Mouse (Mus musculus) liver, embryonic 15.5 days (tissue): ENCODE data around the gene Bpifa6. TPM values are rescaled to one million over a fixed set of nuclear protein-coding genes. Genes with fewer than 3 reads are reported as not detected.
"Not testable (repeated sequence)": the region's sequence is repeated elsewhere in the genome, so short reads cannot be mapped to it uniquely, and the experiment has no call there.

ENCODE experiments used
- ATAC-seq: fragments of 200-750 bp; cut with Nextera tagmentation; 2 replicates; pipeline ENCODE4 v1.8.0; 2017; ENCODE audit warnings: moderate number of reproducible peaks, mild to moderate bottlenecking, moderate library complexity; ENCODE audit not compliant: insufficient read depth
- H3K27ac ChIP-seq: fragments of 300-500 bp; sonication (generic); replicated peaks from 2 replicates; pipeline ENCODE4 v1.5.1; 2015; ENCODE audit warnings: mild to moderate bottlenecking, inconsistent platforms
- H3K27me3 ChIP-seq: fragments of 300-500 bp; sonication (generic); 2 replicates; pipeline ENCODE4 v1.6.1; 2015; ENCODE audit warnings: mild to moderate bottlenecking, inconsistent platforms
- H3K36me3 ChIP-seq: fragments of 300-500 bp; sonication (generic); replicated peaks from 2 replicates; pipeline ENCODE4 v1.6.1; 2015; ENCODE audit warnings: moderate library complexity, mild to moderate bottlenecking, inconsistent platforms
- H3K4me1 ChIP-seq: fragments of 300-500 bp; sonication (generic); replicated peaks from 2 replicates; pipeline ENCODE4 v1.6.1; 2015; ENCODE audit warnings: inconsistent platforms
- H3K4me2 ChIP-seq: fragments of 300-500 bp; sonication (generic); 2 replicates; pipeline ENCODE4 v1.6.1; 2015; ENCODE audit warnings: moderate library complexity, mild to moderate bottlenecking, inconsistent platforms
- H3K4me3 ChIP-seq: fragments of 300-500 bp; sonication (generic); replicated peaks from 2 replicates; pipeline ENCODE4 v1.5.1; 2015; ENCODE audit warnings: mild to moderate bottlenecking, inconsistent platforms
- H3K9ac ChIP-seq: fragments of 300-500 bp; sonication (generic); 2 replicates; pipeline ENCODE4 v1.6.1; 2015; ENCODE audit warnings: moderate library complexity, mild to moderate bottlenecking, inconsistent platforms
- H3K9me3 ChIP-seq: fragments of 300-500 bp; sonication (generic); replicated peaks from 2 replicates; pipeline ENCODE4 v1.6.1; 2016; ENCODE audit warnings: inconsistent platforms
- WGBS: fragments of 180-500 bp; shearing (Covaris S2); methylation state at CpG from one replicate; pipeline ENCODE4 v1.1.7; 2015; ENCODE audit warnings: mixed read lengths; ENCODE audit not compliant: insufficient replicate concordance; 5-methylcytosine and 5-hydroxymethylcytosine counted together
- polyA plus RNA-seq: library from polyadenylated mRNA; unstranded; fragments of >200 nt; fragmentation: Nextera tagmentation; extraction: Ambion mirVana; gene quantifications from 2 replicates; pipeline ENCODE4 v1.2.1, GENCODE M21; 2015

Gene Bpifa6
- polyA plus RNA-seq, 1 experiment from 2014 or later, result not detected

- no peak overlapping the region for H3K9ac ChIP-seq
- no peaks in the 10 kb centered on the region for H3K9me3 ChIP-seq
- WGBS, result 67% methylated on average over 5 of the region's 5 CpGs
- no peaks in the 10 kb centered on the region for H3K27me3 ChIP-seq
- H3K4me1 ChIP-seq, result no peaks in the 10 kb centered on the region
- no peaks in the 10 kb centered on the region for H3K36me3 ChIP-seq
- H3K4me2 ChIP-seq, result no peak overlapping the region
- ATAC-seq, result no peak
- no peak overlapping the region for H3K27ac ChIP-seq
- no peak overlapping the region for H3K4me3 ChIP-seq
Measured at GRCm38 (mm10) chr2:153970221-153970620, 4.5 kb upstream of the Bpifa6 start.

DNA sequence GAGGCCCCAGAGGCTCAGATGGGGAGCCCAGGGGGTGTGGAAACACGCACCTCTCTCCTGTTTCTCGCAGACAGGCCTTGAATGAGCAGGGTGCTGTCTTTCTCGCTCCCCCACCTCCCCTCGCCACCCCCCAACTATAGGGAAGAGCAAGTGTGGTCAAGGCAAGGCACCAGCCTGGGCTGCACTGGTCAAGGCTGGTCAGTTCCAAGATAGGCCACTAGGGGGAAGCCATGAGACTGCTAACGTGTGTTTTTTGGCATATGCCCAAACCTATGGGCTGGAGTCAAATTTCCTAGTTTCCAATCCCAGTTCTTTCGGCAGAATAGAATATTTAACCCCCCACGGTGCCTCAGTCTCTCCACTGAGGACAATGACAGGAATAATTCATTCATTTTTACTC is 21.0 kb downstream of the Bpifa6 start:
- WGBS, result 3% methylated on average over 7 of the region's 7 CpGs
- Histone ChIP-seq H3K27ac (no peak overlapping the region), H3K9me3 (no peaks in the 10 kb centered on the region), H3K9ac (no peak overlapping the region), H3K4me2 (no peak overlapping the region), H3K4me3 (no peak overlapping the region), H3K27me3 (no peaks in the 10 kb centered on the region), H3K4me1 (no peaks in the 10 kb centered on the region), H3K36me3 (no peaks in the 10 kb centered on the region)
- ATAC-seq, result no peak

GRCm38 (mm10) chr2:154000501-154000900 is 25.8 kb downstream of the Bpifa6 start:
- H3K4me2 ChIP-seq, result no peak overlapping the region
- no peak for ATAC-seq
- no peaks in the 10 kb centered on the region for H3K9me3 ChIP-seq
- H3K27ac ChIP-seq, result no peak overlapping the region
- WGBS, result 46% methylated on average over 3 of the region's 3 CpGs
- no peaks in the 10 kb centered on the region for H3K27me3 ChIP-seq
- H3K4me3 ChIP-seq, result no peak overlapping the region
- no peak overlapping the region for H3K9ac ChIP-seq
- no peaks in the 10 kb centered on the region for H3K36me3 ChIP-seq
- H3K4me1 ChIP-seq, result no peaks in the 10 kb centered on the region

DNA sequence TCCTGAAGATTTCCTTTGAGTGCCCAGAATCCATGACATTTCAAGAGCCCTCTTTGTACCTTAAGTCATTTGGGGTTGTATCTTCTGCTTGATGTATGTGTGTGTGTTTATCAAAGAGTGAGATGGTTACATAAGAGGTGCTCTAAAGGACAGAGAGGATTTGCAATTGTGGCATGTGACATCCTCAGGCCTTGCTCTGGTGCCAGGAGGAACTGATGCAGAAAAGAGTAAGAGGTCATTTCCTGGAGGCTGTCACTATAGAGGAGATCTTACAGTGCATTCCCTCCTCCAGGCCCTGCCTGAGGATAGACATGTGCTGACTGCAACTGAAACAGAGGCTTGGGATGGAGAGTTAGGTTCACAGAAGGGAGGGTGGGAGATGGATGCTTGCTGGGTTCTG is 26.3 kb downstream of the Bpifa6 start:
- ATAC-seq, result no peak
- Histone ChIP-seq H3K4me3 (no peak overlapping the region), H3K27ac (no peak overlapping the region), H3K9me3 (no peaks in the 10 kb centered on the region), H3K9ac (no peak overlapping the region), H3K4me1 (no peaks in the 10 kb centered on the region), H3K27me3 (no peaks in the 10 kb centered on the region), H3K36me3 (no peaks in the 10 kb centered on the region), H3K4me2 (no peak overlapping the region)

- H3K4me3 ChIP-seq, result no peak overlapping the region
- ATAC-seq, result no peak
- no peak overlapping the region for H3K27ac ChIP-seq
- no peaks in the 10 kb centered on the region for H3K4me1 ChIP-seq
- H3K9me3 ChIP-seq, result no peaks in the 10 kb centered on the region
- H3K27me3 ChIP-seq, result no peaks in the 10 kb centered on the region
- H3K36me3 ChIP-seq, result no peaks in the 10 kb centered on the region
- no peak overlapping the region for H3K4me2 ChIP-seq
- no peak overlapping the region for H3K9ac ChIP-seq
- WGBS, result 70% methylated on average over 1 of the region's 1 CpGs
Measured at GRCm38 (mm10) chr2:154004456-154004855, 29.7 kb downstream of the Bpifa6 start.

GRCm38 (mm10) chr2:154005094-154005493 is 30.3 kb downstream of the Bpifa6 start:
- no peaks in the 10 kb centered on the region for H3K9me3 ChIP-seq
- no peaks in the 10 kb centered on the region for H3K27me3 ChIP-seq
- 51% methylated on average over 1 of the region's 1 CpGs for WGBS
- no peaks in the 10 kb centered on the region for H3K36me3 ChIP-seq
- H3K9ac ChIP-seq, result no peak overlapping the region
- H3K4me1 ChIP-seq, result no peaks in the 10 kb centered on the region
- no peak for ATAC-seq
- H3K4me3 ChIP-seq, result no peak overlapping the region
- no peak overlapping the region for H3K4me2 ChIP-seq
- H3K27ac ChIP-seq, result no peak overlapping the region

- H3K4me1 ChIP-seq, result no peaks in the 10 kb centered on the region
- WGBS, result 59% methylated on average over 4 of the region's 4 CpGs
- ATAC-seq, result no peak
- H3K9me3 ChIP-seq, result no peaks in the 10 kb centered on the region
- no peak overlapping the region for H3K9ac ChIP-seq
- no peak overlapping the region for H3K4me3 ChIP-seq
- H3K36me3 ChIP-seq, result no peaks in the 10 kb centered on the region
- H3K27me3 ChIP-seq, result no peaks in the 10 kb centered on the region
- no peak overlapping the region for H3K4me2 ChIP-seq
- no peak overlapping the region for H3K27ac ChIP-seq
Measured at GRCm38 (mm10) chr2:154005734-154006133, 31.0 kb downstream of the Bpifa6 start.

DNA sequence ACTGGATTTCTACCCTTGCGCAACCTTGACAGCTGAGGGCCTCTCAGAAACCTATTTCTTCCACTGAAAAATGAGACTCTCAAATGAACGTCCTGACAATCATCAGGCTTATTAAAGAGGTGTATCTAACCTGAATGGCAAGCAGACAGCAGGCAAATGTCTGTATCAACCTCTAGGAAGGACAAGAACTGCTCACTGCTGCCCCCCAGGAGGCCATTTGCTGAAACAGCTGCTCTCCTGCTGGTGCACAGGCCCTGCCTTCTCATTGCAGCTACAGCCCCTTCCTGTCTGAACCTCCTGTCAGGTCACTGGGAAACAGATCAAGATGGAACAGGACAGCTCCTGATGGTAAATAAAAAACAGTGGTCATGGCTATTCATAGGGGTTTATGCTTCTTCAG is 31.6 kb downstream of the Bpifa6 start:
- Histone ChIP-seq H3K9me3 (no peaks in the 10 kb centered on the region), H3K9ac (no peak overlapping the region), H3K4me1 (no peaks in the 10 kb centered on the region), H3K36me3 (no peaks in the 10 kb centered on the region), H3K27ac (no peak overlapping the region), H3K27me3 (no peaks in the 10 kb centered on the region), H3K4me2 (no peak overlapping the region), H3K4me3 (no peak overlapping the region)
- 62% methylated on average over 2 of the region's 2 CpGs for WGBS
- ATAC-seq, result no peak

DNA sequence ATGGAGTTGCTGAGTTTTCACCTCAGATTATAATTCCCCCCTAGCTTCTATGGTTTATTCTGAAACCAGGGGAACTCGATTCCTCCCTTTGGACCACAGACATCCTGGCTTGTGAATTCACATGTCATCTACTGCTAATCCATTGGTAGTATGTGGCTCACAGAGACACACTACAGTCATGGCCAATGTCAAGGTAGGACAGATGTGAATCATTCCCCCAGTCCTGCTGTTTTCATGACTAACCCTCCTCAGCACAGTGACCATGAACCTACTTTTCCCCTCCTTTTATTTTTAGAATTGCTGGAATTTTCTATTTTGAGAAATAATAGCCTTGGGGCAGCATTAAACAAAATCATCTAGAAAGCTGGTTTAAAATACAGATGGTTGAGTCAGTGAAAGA is 32.6 kb downstream of the Bpifa6 start:
- H3K36me3 ChIP-seq, result no peaks in the 10 kb centered on the region
- H3K4me2 ChIP-seq, result no peak overlapping the region
- H3K27me3 ChIP-seq, result no peaks in the 10 kb centered on the region
- H3K4me3 ChIP-seq, result no peak overlapping the region
- H3K27ac ChIP-seq, result no peak overlapping the region
- ATAC-seq, result no peak
- H3K4me1 ChIP-seq, result no peaks in the 10 kb centered on the region
- no peaks in the 10 kb centered on the region for H3K9me3 ChIP-seq
- WGBS, result 41% methylated on average over 1 of the region's 1 CpGs
- no peak overlapping the region for H3K9ac ChIP-seq

DNA sequence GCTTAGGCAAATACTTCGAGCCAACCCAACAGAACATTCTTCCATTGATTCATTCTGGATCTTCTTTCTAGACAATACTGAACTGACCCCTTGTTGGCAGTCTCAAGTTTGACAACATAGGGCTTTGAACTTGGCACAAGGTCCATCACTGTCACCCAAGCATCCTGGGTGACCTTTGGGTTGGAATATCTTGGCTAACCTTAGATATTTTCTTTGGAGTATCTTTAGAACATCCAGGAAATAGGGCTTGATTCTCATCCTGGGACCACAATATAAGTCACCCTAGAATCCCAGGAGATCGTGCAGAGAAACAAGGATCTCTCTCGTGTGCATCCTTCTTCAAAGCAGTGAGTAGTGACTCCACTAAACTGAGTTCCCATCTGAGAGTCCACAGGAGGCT is 33.2 kb downstream of the Bpifa6 start, which contains the start of gene Bpifa2:
Gene Bpifa2, plus strand, starts transcription at position 301 of the 400 bp plus-strand sequence.
- H3K4me1 ChIP-seq, result no peaks in the 10 kb centered on the region
- no peak for ATAC-seq
- no peak within 1 kb of the TSS for H3K4me2 ChIP-seq
- WGBS, result 43% methylated on average over 3 of the region's 3 CpGs
- H3K9me3 ChIP-seq, result no peaks in the 10 kb centered on the region
- no peak within 1 kb of the TSS for H3K27ac ChIP-seq
- no peak within 1 kb of the TSS for H3K4me3 ChIP-seq
- no peak within 1 kb of the TSS for H3K9ac ChIP-seq
- H3K36me3 ChIP-seq, result no peaks in the 10 kb centered on the region
- H3K27me3 ChIP-seq, result no peaks in the 10 kb centered on the region

DNA sequence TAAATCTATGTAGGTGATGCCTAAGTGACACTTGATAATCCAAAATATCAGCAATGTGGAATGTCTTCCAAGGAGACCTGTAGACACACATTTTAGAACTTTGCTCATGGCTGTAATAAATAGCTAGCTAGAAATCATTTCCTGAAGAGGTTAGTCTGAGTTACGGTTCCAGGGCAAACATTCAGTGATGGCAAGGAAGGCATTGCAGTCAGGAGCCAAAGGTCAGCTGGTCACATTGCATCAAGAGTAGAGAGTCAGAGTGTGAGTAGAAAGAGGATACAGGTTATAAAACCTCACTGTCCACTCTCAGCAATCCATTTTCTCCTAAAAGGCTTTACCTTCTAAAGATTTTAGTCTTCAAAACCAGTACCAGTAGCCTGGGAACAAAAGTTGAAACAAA is 43.2 kb downstream of the Bpifa6 start:
- H3K27ac ChIP-seq, result no peak overlapping the region
- no peaks in the 10 kb centered on the region for H3K27me3 ChIP-seq
- WGBS, result 53% methylated on average over 1 of the region's 1 CpGs
- no peaks in the 10 kb centered on the region for H3K4me1 ChIP-seq
- H3K9ac ChIP-seq, result no peak overlapping the region
- H3K4me2 ChIP-seq, result no peak overlapping the region
- H3K9me3 ChIP-seq, result no peaks in the 10 kb centered on the region
- no peaks in the 10 kb centered on the region for H3K36me3 ChIP-seq
- ATAC-seq, result no peak
- no peak overlapping the region for H3K4me3 ChIP-seq

DNA sequence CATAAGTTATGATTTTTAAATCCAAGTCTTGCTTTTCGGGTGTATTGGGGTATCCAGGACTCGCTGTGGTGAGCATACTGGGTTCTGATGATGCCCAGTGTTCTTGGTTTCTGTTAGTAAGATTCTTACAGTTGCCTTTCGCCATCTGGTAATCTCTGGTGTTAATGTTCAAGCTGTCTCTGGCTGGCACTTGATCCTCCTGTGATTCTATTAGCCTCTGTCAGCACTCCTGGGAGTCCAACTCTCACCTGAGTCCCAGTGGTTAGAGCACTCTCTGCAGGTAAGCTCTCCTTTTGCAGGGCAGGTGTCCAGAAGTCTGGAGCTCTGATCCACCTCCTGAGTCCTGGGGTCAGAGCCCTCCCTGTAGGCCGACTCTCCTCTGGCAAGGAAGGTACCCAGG is 49.9 kb downstream of the Bpifa6 start:
- not testable (repeated sequence) for H3K27me3 ChIP-seq, H3K9ac ChIP-seq, ATAC-seq, H3K27ac ChIP-seq, H3K9me3 ChIP-seq, H3K4me2 ChIP-seq, H3K4me1 ChIP-seq, H3K4me3 ChIP-seq, H3K36me3 ChIP-seq
- WGBS, result 65% methylated on average over 4 of the region's 4 CpGs
